Mouse (Mus musculus): ENCODE measurements at regions not wholly inside any gene's neighbourhood (a gene's known extent, or its start where the extent isn't known, plus 50 kb on each side); places are given as distances from the start of the nearest gene placed in this dataset.

- DNase-seq (ENCODE audit: low spot score in 2 of 2) = peak in 1 of 2 experiments; percentile 1
These were observed 84.0 kb downstream of the Slc5a7 start for GRCm38 (mm10) chr17:54214804-54215203.

GRCm38 (mm10) chr17:54201710-54202109 lies 97.1 kb downstream of the Slc5a7 start:
- DNase-seq (ENCODE audit: low spot score in 2 of 2) = no peak

- DNase-seq (ENCODE audit: low spot score in 2 of 2) = no peak
These were observed 106.6 kb downstream of the Slc5a7 start for GRCm38 (mm10) chr17:54192231-54192573.

GRCm38 (mm10) chr17:54191526-54192230 lies 107.2 kb downstream of the Slc5a7 start:
- DNase-seq (ENCODE audit: low spot score in 2 of 2) = no peak

- no peak for DNase-seq (ENCODE audit: low spot score in 2 of 2)
These were observed 109.8 kb downstream of the Slc5a7 start for GRCm38 (mm10) chr17:54188997-54189553.

GRCm38 (mm10) chr17:54182073-54182472 lies 116.8 kb downstream of the Slc5a7 start:
- no peak for DNase-seq (ENCODE audit: low spot score in 2 of 2)

- no peak for DNase-seq (ENCODE audit: low spot score in 2 of 2)
These were observed 118.3 kb downstream of the Slc5a7 start for GRCm38 (mm10) chr17:54180563-54180962.

GRCm38 (mm10) chr17:54170762-54171161 lies 128.1 kb downstream of the Slc5a7 start:
- no peak for DNase-seq (ENCODE audit: low spot score in 2 of 2)

- DNase-seq (ENCODE audit: low spot score in 2 of 2) = no peak
These were observed 130.8 kb downstream of the Slc5a7 start for GRCm38 (mm10) chr17:54168039-54168438.

- DNase-seq (ENCODE audit: low spot score in 2 of 2) = no peak
These were observed 136.5 kb downstream of the Slc5a7 start for GRCm38 (mm10) chr17:54162383-54162782.

GRCm38 (mm10) chr17:54158753-54159152 lies 140.1 kb downstream of the Slc5a7 start:
- DNase-seq (ENCODE audit: low spot score in 2 of 2) = peak; percentile 2 to 6

GRCm38 (mm10) chr17:54158330-54158729 lies 140.5 kb downstream of the Slc5a7 start:
- no peak for DNase-seq (ENCODE audit: low spot score in 2 of 2)

GRCm38 (mm10) chr17:54155801-54156200 lies 143.0 kb downstream of the Slc5a7 start:
- no peak for DNase-seq (ENCODE audit: low spot score in 2 of 2)

GRCm38 (mm10) chr17:54154536-54154935 lies 144.3 kb downstream of the Slc5a7 start:
- DNase-seq (ENCODE audit: low spot score in 2 of 2) = no peak
